Mouse (Mus musculus): ENCODE data around the gene Umad1.

Umad1 gene

GRCm38 (mm10) chr6:8354846-8355245 is 95.8 kb downstream of the Umad1 start:
- in situ Hi-C loops (cut with MboI; ENCODE audit: low pct_unique_long_range_greater_than_20kb in 1 of 2, low sequenced_read_pairs in 2 of 2, unreplicated experiment in 1 of 2), result no loop called here

GRCm38 (mm10) chr6:8358232-8358631 is 99.1 kb downstream of the Umad1 start:
- in situ Hi-C loops (cut with MboI; ENCODE audit: low pct_unique_long_range_greater_than_20kb in 1 of 2, low sequenced_read_pairs in 2 of 2, unreplicated experiment in 1 of 2), result no loop called here

- in situ Hi-C loops (cut with MboI; ENCODE audit: low pct_unique_long_range_greater_than_20kb in 1 of 2, low sequenced_read_pairs in 2 of 2, unreplicated experiment in 1 of 2), result no loop called here
Measured at GRCm38 (mm10) chr6:8358782-8359181, 99.7 kb downstream of the Umad1 start.

GRCm38 (mm10) chr6:8360805-8361204 is 101.7 kb downstream of the Umad1 start:
- in situ Hi-C loops (cut with MboI; ENCODE audit: low pct_unique_long_range_greater_than_20kb in 1 of 2, low sequenced_read_pairs in 2 of 2, unreplicated experiment in 1 of 2), result no loop called here

GRCm38 (mm10) chr6:8364033-8364756 is 105.1 kb downstream of the Umad1 start:
- in situ Hi-C loops (cut with MboI; ENCODE audit: low pct_unique_long_range_greater_than_20kb in 1 of 2, low sequenced_read_pairs in 2 of 2, unreplicated experiment in 1 of 2), result no loop called here

GRCm38 (mm10) chr6:8364757-8365150 is 105.7 kb downstream of the Umad1 start:
- in situ Hi-C loops (cut with MboI; ENCODE audit: low pct_unique_long_range_greater_than_20kb in 1 of 2, low sequenced_read_pairs in 2 of 2, unreplicated experiment in 1 of 2), result no loop called here

- in situ Hi-C loops (cut with MboI; ENCODE audit: low pct_unique_long_range_greater_than_20kb in 1 of 2, low sequenced_read_pairs in 2 of 2, unreplicated experiment in 1 of 2), result no loop called here
Measured at GRCm38 (mm10) chr6:8367675-8368074, 108.6 kb downstream of the Umad1 start.

GRCm38 (mm10) chr6:8368198-8368864 is 109.2 kb downstream of the Umad1 start:
- in situ Hi-C loops (cut with MboI; ENCODE audit: low pct_unique_long_range_greater_than_20kb in 1 of 2, low sequenced_read_pairs in 2 of 2, unreplicated experiment in 1 of 2), result no loop called here

GRCm38 (mm10) chr6:8370624-8371023 is 111.5 kb downstream of the Umad1 start:
- in situ Hi-C loops (cut with MboI; ENCODE audit: low pct_unique_long_range_greater_than_20kb in 1 of 2, low sequenced_read_pairs in 2 of 2, unreplicated experiment in 1 of 2), result no loop called here

- in situ Hi-C loops (cut with MboI; ENCODE audit: low pct_unique_long_range_greater_than_20kb in 1 of 2, low sequenced_read_pairs in 2 of 2, unreplicated experiment in 1 of 2), result no loop called here
Measured at GRCm38 (mm10) chr6:8373051-8373450, 114.0 kb downstream of the Umad1 start.

- in situ Hi-C loops (cut with MboI; ENCODE audit: low pct_unique_long_range_greater_than_20kb in 1 of 2, low sequenced_read_pairs in 2 of 2, unreplicated experiment in 1 of 2), result no loop called here
Measured at GRCm38 (mm10) chr6:8373851-8374250, 114.8 kb downstream of the Umad1 start.

- in situ Hi-C loops (cut with MboI; ENCODE audit: low pct_unique_long_range_greater_than_20kb in 1 of 2, low sequenced_read_pairs in 2 of 2, unreplicated experiment in 1 of 2), result no loop called here
Measured at GRCm38 (mm10) chr6:8374290-8374689, 115.2 kb downstream of the Umad1 start.

- in situ Hi-C loops (cut with MboI; ENCODE audit: low pct_unique_long_range_greater_than_20kb in 1 of 2, low sequenced_read_pairs in 2 of 2, unreplicated experiment in 1 of 2), result no loop called here
Measured at GRCm38 (mm10) chr6:8374712-8375111, 115.6 kb downstream of the Umad1 start.

- in situ Hi-C loops (cut with MboI; ENCODE audit: low pct_unique_long_range_greater_than_20kb in 1 of 2, low sequenced_read_pairs in 2 of 2, unreplicated experiment in 1 of 2), result no loop called here
Measured at GRCm38 (mm10) chr6:8376351-8376750, 117.3 kb downstream of the Umad1 start.

- in situ Hi-C loops (cut with MboI; ENCODE audit: low pct_unique_long_range_greater_than_20kb in 1 of 2, low sequenced_read_pairs in 2 of 2, unreplicated experiment in 1 of 2), result no loop called here
Measured at GRCm38 (mm10) chr6:8377667-8378066, 118.6 kb downstream of the Umad1 start.

GRCm38 (mm10) chr6:8389307-8389706 is 130.2 kb downstream of the Umad1 start:
- in situ Hi-C loops (cut with MboI; ENCODE audit: low pct_unique_long_range_greater_than_20kb in 1 of 2, low sequenced_read_pairs in 2 of 2, unreplicated experiment in 1 of 2), result no loop called here

- in situ Hi-C loops (cut with MboI; ENCODE audit: low pct_unique_long_range_greater_than_20kb in 1 of 2, low sequenced_read_pairs in 2 of 2, unreplicated experiment in 1 of 2), result no loop called here
Measured at GRCm38 (mm10) chr6:8390296-8390695, 131.2 kb downstream of the Umad1 start.

- in situ Hi-C loops (cut with MboI; ENCODE audit: low pct_unique_long_range_greater_than_20kb in 1 of 2, low sequenced_read_pairs in 2 of 2, unreplicated experiment in 1 of 2), result no loop called here
Measured at GRCm38 (mm10) chr6:8390935-8391334, 131.8 kb downstream of the Umad1 start.

GRCm38 (mm10) chr6:8393029-8393428 is 133.9 kb downstream of the Umad1 start:
- in situ Hi-C loops (cut with MboI; ENCODE audit: low pct_unique_long_range_greater_than_20kb in 1 of 2, low sequenced_read_pairs in 2 of 2, unreplicated experiment in 1 of 2), result no loop called here

- in situ Hi-C loops (cut with MboI; ENCODE audit: low pct_unique_long_range_greater_than_20kb in 1 of 2, low sequenced_read_pairs in 2 of 2, unreplicated experiment in 1 of 2), result no loop called here
Measured at GRCm38 (mm10) chr6:8394044-8394443, 135.0 kb downstream of the Umad1 start.
